Mouse (Mus musculus) spleen, embryonic (tissue): ENCODE results near the gene Cdh5.
"Not testable (repeated sequence)": the region's sequence is repeated elsewhere in the genome, so short reads cannot be mapped to it uniquely, and the experiment has no call there.

ENCODE experiments used
- CTCF ChIA-PET: fragments of 350-600 bp; sonication (Branson Sonifier 250); formaldehyde crosslinking; loops from one replicate; lab custom pipeline; 2022; lab: Charles Lee

The Cdh5 gene

DNA sequence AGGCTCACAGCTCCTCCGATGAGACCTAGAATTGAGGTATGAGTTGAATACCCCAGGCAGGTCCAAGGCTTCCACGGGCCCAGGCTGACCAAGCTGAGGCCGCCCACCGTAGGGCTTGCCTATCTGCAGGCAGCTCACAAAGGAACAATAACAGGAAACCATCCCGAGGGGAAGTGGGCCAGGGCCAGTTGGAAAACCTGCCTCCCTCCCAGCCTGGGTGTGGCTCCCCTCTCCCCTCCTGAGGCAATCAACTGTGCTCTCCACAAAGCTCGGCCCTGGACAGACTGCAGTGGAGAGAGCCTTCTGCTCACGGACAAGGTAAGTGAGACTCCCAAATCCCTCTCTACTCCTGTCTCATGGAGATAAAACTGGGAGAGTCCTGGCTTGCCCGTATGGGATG is at the start of gene Cdh5:
Cdh5 (plus strand) TSS at position 211 of the 400 bp plus-strand sequence.
- CTCF ChIA-PET, result no interaction called here

DNA sequence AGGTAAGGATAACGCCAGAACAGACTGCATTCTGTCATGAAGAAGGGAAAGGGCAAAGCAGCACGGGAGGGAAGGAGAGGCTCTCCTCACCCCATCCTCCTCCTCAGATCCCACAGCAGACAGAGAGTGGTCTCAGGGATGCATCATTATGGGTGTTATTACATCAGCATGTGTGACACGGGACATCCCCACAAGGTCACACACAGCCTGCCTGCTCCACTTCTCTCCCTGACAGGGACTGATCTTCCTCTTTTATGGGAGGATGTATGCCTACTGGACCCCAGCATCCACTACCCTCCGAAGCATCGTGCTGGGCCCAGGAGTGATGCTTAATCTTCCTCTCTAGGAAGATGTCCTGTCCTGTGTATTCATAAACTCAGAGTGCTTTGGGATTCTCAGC is 41.5 kb upstream of the Cdh5 start:
- CTCF ChIA-PET, result no interaction called here

DNA sequence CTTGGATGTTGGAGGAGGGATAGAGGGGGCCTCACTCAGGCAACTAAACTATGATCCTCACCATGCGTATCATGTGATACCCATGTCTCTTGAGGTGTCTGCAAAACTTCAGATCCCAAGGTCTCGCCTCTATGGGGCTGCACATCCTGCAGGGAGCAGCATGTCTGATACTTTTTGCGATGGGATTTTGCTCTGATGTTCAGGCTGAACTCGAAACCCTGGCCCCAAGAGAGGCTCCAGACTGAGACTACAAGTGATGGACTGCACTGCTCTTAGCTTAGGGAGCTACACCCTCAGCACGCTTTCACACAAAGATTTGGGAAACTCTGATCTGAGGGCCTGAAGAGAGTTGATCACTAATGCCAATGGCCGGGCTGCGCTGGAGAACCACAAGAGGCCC is 41.0 kb upstream of the Cdh5 start:
- CTCF ChIA-PET, result no interaction called here

- CTCF ChIA-PET, result no interaction called here
Observed at GRCm38 (mm10) chr8:104061048-104061988, 40.1 kb upstream of the Cdh5 start.

DNA sequence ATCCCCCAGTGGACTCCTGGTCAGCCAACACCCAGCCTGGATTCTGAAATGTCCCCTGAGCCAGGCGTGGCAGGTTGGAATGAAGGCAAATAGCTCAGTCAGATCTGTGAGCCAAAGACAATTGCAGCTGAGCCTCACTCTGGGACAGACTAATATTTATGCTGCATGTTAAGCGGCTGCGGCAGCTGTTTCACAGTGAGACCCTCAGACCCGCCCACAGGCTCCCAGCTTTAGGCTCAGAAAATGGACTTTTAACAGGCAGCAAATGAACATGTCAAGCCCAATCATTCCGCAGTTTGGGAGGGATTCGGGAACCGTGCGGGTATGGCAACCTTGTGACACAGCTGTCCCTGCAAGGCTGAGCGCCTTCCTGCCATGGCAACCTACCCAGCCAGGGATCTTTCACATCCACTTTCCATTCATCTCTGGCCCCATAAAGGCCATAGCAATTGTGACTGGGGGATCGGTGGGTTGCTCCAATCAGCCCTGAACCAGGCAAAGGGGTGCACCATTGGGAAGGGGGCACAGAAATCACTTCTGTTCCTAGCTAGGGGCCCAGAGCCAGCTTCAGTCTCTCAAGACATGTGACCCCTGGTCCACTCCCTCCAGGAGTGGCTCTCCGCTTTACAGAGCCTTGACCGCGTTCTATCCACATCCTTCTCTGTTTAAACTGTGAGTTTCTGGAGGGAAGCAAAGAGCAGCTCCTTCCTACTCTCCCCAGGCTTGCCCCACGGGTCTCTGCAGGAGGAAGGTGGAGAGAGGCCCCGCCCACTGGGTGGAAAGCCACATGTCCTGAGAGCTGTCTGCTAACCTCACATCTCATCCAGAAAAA is 39.2 kb upstream of the Cdh5 start:
- CTCF ChIA-PET, result no interaction called here

DNA sequence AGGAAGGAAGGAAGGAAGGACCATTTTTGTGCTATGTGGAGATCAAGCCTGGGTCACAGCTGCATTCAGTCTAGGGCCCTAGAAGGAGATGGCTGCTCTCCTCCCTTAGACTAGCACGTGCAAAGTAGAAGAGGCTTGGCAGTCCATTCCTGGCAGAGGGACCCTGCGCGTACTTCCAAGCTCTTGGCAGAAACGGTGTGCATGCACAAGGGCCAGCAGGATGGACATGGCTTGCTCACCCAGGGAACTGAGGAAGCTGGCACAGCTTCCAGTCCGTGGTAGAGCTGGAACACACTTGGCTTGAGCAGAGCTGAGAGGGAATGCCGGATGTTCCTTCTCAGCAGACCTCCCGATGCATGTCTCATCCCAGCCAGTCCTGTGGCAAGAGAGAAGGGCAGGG is 36.2 kb upstream of the Cdh5 start:
- CTCF ChIA-PET, result no interaction called here

DNA sequence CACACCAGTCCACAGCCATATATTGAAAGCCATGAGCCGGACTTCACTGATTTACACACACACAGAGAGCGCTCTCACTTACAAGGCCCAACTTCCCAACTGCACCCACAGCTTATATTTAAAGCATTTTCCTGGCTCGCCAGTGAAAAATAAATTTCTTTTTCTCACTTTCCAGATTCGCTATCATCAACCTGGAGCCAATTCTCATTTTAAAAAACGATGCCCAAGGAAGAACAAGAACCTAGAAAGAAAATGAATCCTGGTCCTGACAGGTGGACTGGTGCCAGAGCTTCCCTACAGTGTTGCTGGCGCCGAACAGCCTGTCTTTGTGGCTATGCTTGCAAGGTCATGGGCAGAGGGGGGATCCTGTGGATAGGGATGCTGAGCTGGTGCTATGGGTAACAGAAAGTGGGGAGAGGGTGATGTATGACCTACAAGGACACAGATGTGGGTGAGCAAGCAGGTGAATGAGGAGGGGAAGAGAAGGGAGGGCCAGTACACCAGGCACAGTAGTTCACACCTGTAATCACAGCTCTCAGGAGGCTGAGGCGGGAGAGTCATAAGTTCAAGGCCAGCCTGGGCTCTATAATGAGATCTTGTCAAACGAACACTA is 35.4 kb upstream of the Cdh5 start:
- CTCF ChIA-PET, result no interaction called here

- CTCF ChIA-PET, result no interaction called here
Observed at GRCm38 (mm10) chr8:104067390-104067925, 34.0 kb upstream of the Cdh5 start.

GRCm38 (mm10) chr8:104068421-104069035 is 32.9 kb upstream of the Cdh5 start:
- CTCF ChIA-PET, result no interaction called here

DNA sequence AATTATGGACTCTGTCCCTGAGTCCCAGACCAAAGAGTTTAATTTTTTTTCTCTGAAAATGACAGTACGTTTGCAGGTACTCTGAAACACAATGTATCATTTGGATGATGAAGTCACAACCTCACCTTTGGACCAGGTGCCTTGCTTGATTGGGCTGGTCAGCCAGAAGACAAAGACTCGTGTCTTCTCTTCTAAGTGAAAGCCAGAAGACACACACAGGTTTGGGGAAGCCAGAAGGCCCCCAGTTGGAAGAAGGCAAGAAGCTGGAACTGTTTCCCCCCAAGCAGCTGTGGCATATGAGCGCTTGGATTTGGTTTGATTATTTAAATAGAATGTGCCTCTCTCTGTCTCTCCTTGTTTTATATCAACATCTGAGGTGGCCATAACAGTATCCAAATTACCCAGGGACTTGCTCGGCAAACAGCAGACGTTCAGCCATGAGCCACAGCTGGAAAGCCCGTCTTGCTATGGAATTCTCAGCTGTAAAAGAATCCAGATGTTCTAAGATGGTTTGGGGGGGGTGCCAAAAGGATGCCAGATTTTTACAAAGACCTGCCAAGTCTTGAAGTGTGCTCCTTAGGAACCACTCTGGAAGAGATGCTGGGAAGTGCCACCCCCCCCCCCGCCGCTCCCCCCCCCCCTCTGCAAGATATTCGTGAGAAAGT is 31.1 kb upstream of the Cdh5 start:
- CTCF ChIA-PET, result not testable (repeated sequence)

DNA sequence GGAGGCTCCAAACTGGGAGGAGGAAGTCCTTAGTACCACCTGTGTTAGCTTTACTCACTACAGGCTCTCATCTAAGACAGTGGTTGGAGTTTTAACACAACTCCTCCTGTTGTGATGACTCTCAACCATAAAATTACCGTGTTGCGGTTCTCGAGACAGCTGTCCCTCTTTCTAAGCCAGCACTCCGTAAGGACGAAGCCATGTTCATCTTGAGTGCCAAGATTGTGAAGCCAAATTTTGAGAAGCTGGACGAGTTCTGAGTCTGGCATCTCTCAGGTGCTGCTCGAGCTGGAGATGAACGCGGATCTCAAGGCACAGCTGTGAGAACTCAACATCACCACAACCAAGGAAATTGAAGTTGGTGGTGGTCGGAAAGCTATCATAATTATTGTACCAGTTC is 30.5 kb upstream of the Cdh5 start:
- CTCF ChIA-PET, result no interaction called here

DNA sequence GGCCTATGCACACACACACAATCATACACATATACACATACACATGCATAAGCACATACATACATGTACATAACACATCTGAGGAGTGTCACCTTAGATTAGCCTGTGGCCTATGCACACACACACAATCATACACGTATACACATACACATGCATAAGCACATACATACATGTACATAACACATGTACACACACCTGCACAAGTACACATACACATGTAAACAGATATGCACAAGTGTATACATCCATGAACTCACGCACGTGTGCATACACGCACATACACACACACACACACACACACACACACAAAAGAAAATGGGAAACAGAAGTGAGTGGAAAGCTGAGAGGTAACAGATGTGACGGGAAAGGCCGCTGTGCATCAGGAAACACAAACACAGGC is 26.3 kb upstream of the Cdh5 start:
- CTCF ChIA-PET, result no interaction called here

DNA sequence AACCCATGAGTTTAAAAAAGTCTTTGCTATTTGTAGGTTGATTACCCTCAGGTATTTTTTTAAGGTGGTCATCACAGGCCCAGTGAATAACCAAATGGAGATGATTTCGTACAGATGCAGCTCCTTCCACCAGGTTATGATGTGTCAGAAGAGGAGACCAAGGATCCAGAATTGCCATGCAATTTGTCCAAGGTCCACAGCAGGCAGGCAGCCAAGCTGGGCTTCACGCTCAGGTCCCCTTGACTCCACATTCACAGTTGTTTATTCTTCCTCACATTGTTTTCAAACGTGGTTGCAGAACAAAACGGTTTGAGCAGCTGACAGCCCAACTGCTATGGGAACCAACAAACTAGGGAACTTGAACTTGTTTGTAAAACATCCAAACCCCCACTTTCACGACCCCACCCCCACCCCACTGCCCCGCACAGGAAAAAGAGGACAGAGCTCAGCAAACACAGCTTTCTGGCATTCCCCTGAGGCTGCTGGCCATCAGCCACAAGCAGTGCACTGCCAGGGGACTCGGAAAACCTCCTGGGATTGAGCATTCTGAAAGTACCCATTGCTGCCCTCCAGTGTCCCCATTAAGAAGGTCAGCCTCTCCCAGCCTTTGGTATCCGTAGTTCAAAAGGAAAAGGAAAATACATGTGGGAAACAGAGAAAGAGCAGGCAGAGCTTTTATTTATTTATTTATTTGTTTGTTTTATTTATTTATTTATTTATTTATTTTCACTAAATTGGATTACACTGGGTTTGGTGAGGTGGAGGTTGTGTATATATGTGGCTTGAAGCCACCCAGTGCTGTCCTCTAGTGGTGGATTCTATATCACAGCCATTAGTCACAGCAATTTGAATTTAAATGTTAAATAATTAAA is 24.6 kb upstream of the Cdh5 start:
- CTCF ChIA-PET, result interaction anchor here (0.6 to 0.7 kb wide), 3 partner anchors 14 to 49 kb away, joined by 3 read pairs; no protein-coding TSS in a partner anchor

DNA sequence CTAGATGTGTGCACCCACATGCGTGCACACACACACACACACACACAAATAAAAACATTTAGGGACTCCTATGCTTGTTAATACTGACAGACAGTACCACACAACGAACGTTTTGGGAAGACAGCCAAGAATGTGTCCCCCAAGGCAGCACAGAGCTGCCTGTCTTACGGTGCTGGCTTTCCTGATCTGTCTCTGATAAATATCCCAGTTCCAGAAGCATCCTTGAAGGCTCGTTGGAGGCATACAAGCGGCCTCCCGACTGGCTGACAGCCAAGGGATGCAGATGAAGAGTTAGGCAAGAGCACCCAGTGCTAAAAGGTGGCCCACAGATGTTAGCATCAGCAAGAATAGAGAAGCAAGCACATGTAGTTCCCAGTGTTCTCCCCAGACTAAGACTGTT is 23.3 kb upstream of the Cdh5 start:
- CTCF ChIA-PET, result no interaction called here

DNA sequence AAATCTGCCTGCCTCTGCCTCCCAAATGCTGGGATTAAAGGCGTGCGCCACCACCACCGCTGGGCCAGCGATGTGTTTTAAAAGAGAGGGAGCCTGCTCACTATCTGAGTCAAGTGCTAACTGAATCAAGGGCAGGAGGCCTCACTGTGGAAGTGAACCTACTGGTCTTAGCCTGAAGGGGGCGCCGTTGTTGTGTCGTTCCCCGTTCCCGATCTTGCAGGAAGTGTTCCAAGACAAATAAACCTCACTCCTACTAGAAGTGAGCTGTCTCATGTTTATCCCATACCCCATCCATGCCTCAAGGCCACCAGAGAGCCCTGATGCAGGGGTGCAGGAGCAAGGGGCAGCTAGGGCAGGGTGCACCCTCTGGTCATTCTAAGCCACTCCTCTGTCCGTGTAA is 16.1 kb upstream of the Cdh5 start:
- CTCF ChIA-PET, result no interaction called here

DNA sequence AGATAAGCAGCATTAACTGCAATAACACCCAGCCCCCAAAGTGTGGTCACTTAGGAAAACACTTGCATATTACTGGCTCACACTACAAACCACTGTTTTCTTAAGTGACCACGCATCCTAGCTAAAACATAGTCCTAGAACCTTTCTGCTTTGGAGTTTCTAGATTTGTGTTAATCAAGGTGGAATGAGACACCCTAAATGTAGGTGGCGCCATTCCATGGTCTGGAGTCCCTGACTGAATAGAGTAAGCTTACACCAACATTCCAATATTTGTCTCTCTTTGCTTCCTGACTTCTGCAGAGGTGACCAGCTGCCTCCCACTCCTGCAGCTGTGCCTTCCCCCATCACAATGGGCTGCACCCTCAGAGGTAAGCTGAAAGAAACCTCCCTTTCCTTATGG is 14.8 kb upstream of the Cdh5 start:
- CTCF ChIA-PET, result no interaction called here

GRCm38 (mm10) chr8:104087091-104087490 is 14.3 kb upstream of the Cdh5 start:
- CTCF ChIA-PET, result no interaction called here

DNA sequence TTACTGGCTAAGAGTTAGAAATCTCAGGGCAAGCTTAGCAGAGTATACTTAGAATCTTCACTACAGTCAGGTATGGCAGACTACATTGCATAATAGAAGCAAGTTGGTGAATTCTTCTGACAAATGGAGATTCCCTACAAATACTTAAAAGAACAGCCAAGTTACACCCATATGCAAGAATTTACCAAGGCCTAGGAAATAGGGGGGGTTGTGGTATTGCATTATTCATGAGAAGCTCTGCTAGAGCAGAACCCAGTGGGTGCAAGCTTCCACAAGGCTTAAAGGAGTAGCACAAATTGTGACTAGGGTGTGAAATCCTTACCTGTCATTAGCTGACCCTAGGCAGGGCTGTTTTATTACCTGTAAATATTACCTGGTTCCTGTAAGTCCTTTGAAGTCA is 13.5 kb upstream of the Cdh5 start:
- CTCF ChIA-PET, result interaction anchor here (0.6 kb wide), 1 partner anchor 361 kb away, joined by 3 read pairs; no protein-coding TSS in a partner anchor

GRCm38 (mm10) chr8:104088881-104089280 is 12.5 kb upstream of the Cdh5 start:
- CTCF ChIA-PET, result interaction anchor here (0.6 kb wide), 1 partner anchor 1009 kb away, joined by 3 read pairs; no protein-coding TSS in a partner anchor
